In the genomic region with DNA sequence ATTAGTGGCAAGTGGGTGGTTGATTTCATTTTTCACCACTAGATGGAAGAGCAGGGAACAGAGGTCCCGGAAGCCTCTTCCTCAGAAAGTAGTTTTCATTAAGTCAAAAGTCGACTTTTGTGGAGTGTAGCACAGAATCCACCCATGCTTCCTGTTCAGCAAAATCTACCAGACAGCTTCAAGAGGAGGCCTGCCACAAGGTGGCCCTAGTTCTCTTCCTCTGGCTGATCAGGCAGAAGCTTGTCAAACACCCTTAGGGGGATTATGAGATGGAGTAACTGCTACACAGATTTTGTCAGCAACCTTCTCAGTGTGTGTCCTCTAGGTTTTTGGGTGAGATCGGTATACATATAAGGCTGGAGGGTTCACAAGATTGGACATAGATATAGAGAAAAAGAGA, we compare ENCODE assay signal across 12 mouse cellular contexts. TPM values are rescaled to one million over a fixed set of nuclear protein-coding genes. Genes with fewer than 3 reads are reported as not detected.
DNase-seq lines count a peak whose midpoint lies in the region; ATAC-seq lines count a peak whose summit lies in the region.
"Had no signal": no experiment of that assay in that cellular context is flagged by ENCODE, and none has a peak within 500 bp of the region (broad histone marks: within the 10 kb centered on the region; RNA-seq: fewer than 3 reads in every experiment).

No protein-coding gene starts in this region.

- no peak overlapping the region for H3K9ac ChIP-seq in heart, embryonic 12.5 days
- H3K9ac ChIP-seq in neural tube, embryonic 15.5 days (replicated peaks), result no peak overlapping the region
- H3K9ac ChIP-seq: embryonic facial prominence, embryonic 13.5 days; lung, embryonic 15.5 days had no signal

- no peaks in the 10 kb centered on the region for H3K36me3 ChIP-seq in heart, embryonic 12.5 days
- no peaks in the 10 kb centered on the region for H3K36me3 ChIP-seq in neural tube, embryonic 15.5 days
- H3K36me3 ChIP-seq: embryonic facial prominence, embryonic 13.5 days; G1E; lung, embryonic 15.5 days had no signal

- no peak for ATAC-seq in heart, embryonic 12.5 days (ENCODE audit: insufficient number of reproducible peaks, low FRiP score)
- ATAC-seq in granulocyte monocyte progenitor cell, adult 5-6 weeks (replicated peaks; ENCODE audit: poor library complexity, severe bottlenecking), result peak; percentile 62
- ATAC-seq in neural tube, embryonic 15.5 days (ENCODE audit: low FRiP score), result no peak

- H3K4me2 ChIP-seq in heart, embryonic 12.5 days, result no peak overlapping the region
- H3K4me2 ChIP-seq in neural tube, embryonic 15.5 days, result no peak overlapping the region
- H3K4me2 ChIP-seq: embryonic facial prominence, embryonic 13.5 days; lung, embryonic 15.5 days had no signal

- H3K4me1 ChIP-seq in heart, embryonic 12.5 days (replicated peaks), result no peaks in the 10 kb centered on the region
- no peaks in the 10 kb centered on the region for H3K4me1 ChIP-seq in neural tube, embryonic 15.5 days
- H3K4me1 ChIP-seq: embryonic facial prominence, embryonic 13.5 days; lung, embryonic 15.5 days had no signal

- 51% methylated on average over 3 of the region's 3 CpGs for WGBS in heart, embryonic 12.5 days
- WGBS in neural tube, embryonic 15.5 days, result 76% methylated on average over 3 of the region's 3 CpGs

- peak; percentile 94 for DNase-seq in heart, adult 11 months
- peak; percentile 57 to 71 for DNase-seq in CD8-positive naive resting alpha-beta T cell, adult 2 months (ENCODE audit: low read depth in 2 of 2, low spot score in 2 of 2)
- peak; percentile 54 for DNase-seq in lung, postnatal 14 days
- no peak for DNase-seq in right cerebral cortex, postnatal 25 days
- no peak for DNase-seq in testis, postnatal 10 days (ENCODE audit: low spot score)

- H3K27me3 ChIP-seq in heart, embryonic 12.5 days (replicated peaks), result no peaks in the 10 kb centered on the region
- no peaks in the 10 kb centered on the region for H3K27me3 ChIP-seq in neural tube, embryonic 15.5 days (replicated peaks)
- H3K27me3 ChIP-seq: embryonic facial prominence, embryonic 13.5 days; lung, embryonic 15.5 days had no signal

- no peaks in the 10 kb centered on the region for H3K9me3 ChIP-seq in heart, embryonic 12.5 days (replicated peaks)
- H3K9me3 ChIP-seq in neural tube, embryonic 15.5 days (replicated peaks), result no peaks in the 10 kb centered on the region
- H3K9me3 ChIP-seq: embryonic facial prominence, embryonic 13.5 days; lung, embryonic 15.5 days had no signal

- H3K4me3 ChIP-seq in heart, embryonic 12.5 days, result no peak overlapping the region
- no peak overlapping the region for H3K4me3 ChIP-seq in neural tube, embryonic 15.5 days (replicated peaks)
- H3K4me3 ChIP-seq: embryonic facial prominence, embryonic 13.5 days; lung, embryonic 15.5 days had no signal

- no peak overlapping the region for H3K27ac ChIP-seq in heart, embryonic 12.5 days (ENCODE audit: poor library complexity, severe bottlenecking)
- no peak overlapping the region for H3K27ac ChIP-seq in neural tube, embryonic 15.5 days (replicated peaks)
- H3K27ac ChIP-seq: embryonic facial prominence, embryonic 13.5 days; lung, embryonic 15.5 days had no signal

RNA-seq across cellular contexts. Expression of gene Ctsll3, which starts 23.4 kb away (rescaled TPM):
- polyA plus RNA-seq in heart, embryonic 12.5 days (2016; fragmentation: Nextera tagmentation; extraction: Ambion mirVana), result not detected in 2 replicates
- total RNA-seq in granulocyte monocyte progenitor cell, adult 5-6 weeks (2014; fragmentation: Nextera tagmentation), result not detected in 2 replicates
- total RNA-seq in granulocyte monocyte progenitor cell, adult 5-6 weeks (2017), result not detected in 2 replicates
- polyA plus RNA-seq in neural tube, embryonic 15.5 days (2015; fragmentation: Nextera tagmentation; extraction: Ambion mirVana), result not detected in 2 replicates
- total RNA-seq: G1E had no signal
- polyA plus RNA-seq: embryonic facial prominence, embryonic 13.5 days; G1E; lung, embryonic 15.5 days; stomach, embryonic 16.5 days had no signal

RNA-seq across cellular contexts. Expression of gene 4930486L24Rik, which starts 38.2 kb away (rescaled TPM):
- 0.20 TPM in 1 of 2 replicates, not detected in the other for polyA plus RNA-seq in heart, embryonic 12.5 days (2016; fragmentation: Nextera tagmentation; extraction: Ambion mirVana)
- 0.73 TPM in 1 of 2 replicates, not detected in the other for total RNA-seq in granulocyte monocyte progenitor cell, adult 5-6 weeks (2014; fragmentation: Nextera tagmentation)
- total RNA-seq in granulocyte monocyte progenitor cell, adult 5-6 weeks (2017), result not detected in 2 replicates
- polyA plus RNA-seq in neural tube, embryonic 15.5 days (2015; fragmentation: Nextera tagmentation; extraction: Ambion mirVana), result not detected in 2 replicates
- total RNA-seq: G1E had no signal
- polyA plus RNA-seq: G1E; lung, embryonic 15.5 days; stomach, embryonic 16.5 days had no signal

RNA-seq across cellular contexts. Expression of gene BC051665, which starts 39.9 kb away (rescaled TPM):
- polyA plus RNA-seq in heart, embryonic 12.5 days (2016; fragmentation: Nextera tagmentation; extraction: Ambion mirVana), result not detected in 2 replicates
- total RNA-seq in granulocyte monocyte progenitor cell, adult 5-6 weeks (2014; fragmentation: Nextera tagmentation), result not detected in 2 replicates
- total RNA-seq in granulocyte monocyte progenitor cell, adult 5-6 weeks (2017), result not detected in 2 replicates
- not detected in 2 replicates for polyA plus RNA-seq in neural tube, embryonic 15.5 days (2015; fragmentation: Nextera tagmentation; extraction: Ambion mirVana)
- total RNA-seq: G1E had no signal
- polyA plus RNA-seq: embryonic facial prominence, embryonic 13.5 days; G1E; lung, embryonic 15.5 days; stomach, embryonic 16.5 days had no signal

Comparison
In these comparisons a context has a peak if more than half of its experiments do, and no peak if none do; other contexts are left out.
1. DNase-seq: peak in heart, adult 11 months (single experiment), CD8-positive naive resting alpha-beta T cell, adult 2 months (2 of 2) and lung, postnatal 14 days (single experiment); none in right cerebral cortex, postnatal 25 days (single experiment) and testis, postnatal 10 days (single experiment).